Comparison of ENCODE assay signal across 8 mouse cellular contexts in the genomic region with DNA sequence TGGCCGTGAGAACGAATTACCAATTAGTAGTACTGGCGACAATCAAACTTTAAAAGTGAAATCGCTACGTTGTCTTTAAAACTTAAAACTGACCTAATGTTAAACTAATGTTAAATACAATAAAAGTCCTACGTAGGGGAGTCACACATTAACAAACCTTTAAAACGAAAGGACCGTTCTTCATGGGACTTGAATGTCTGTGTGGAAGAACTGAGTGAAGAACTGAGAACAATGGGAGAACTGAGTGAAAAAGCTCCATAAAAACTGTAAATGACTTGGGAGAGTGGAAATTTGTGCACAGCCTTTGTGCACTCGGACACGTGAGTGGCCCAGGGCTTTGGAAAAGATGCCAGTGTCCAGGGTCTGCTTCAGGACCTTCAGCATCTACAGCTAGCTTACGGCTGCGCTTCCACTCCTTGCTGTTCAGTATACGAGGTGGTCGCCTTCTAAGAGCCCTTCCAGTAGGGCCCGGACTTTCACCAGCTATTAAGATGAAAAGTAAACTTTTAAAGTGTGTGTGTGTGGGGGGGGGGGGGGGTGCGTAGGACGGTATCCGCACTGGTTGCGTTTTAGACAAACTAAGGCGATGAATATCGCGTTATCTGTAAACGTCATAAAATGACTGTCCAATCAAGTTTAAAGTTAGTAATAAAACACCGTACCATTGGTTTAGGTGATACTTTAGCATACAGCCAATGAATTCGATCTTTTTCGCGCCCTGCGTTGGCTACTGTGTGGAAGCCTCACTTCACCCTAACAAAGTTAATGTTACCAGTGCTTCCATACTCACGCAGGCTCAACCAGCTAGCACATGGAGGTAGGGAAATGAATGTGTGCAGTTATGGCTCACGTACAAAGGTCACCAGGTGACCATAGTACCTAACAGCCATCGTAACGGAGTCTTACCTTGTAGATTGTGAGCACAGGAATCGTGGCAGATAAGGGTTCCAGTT. TPM values are rescaled to one million over a fixed set of nuclear protein-coding genes. Genes with fewer than 3 reads are reported as not detected.
DNase-seq lines count a peak whose midpoint lies in the region; ATAC-seq and TF ChIP-seq lines count a peak whose summit lies in the region.

No protein-coding gene starts in this region.

- peak overlapping the region; percentile 74 for H3K9ac ChIP-seq in hindbrain, embryonic 12.5 days
- H3K9ac ChIP-seq in lung, postnatal 0 days (replicated peaks; ENCODE audit: low read depth), result peak overlapping the region; percentile 63

- no peaks in the 10 kb centered on the region for H3K9me3 ChIP-seq in hindbrain, embryonic 12.5 days (replicated peaks)
- H3K9me3 ChIP-seq in lung, postnatal 0 days (ENCODE audit: low read length), result no peaks in the 10 kb centered on the region

- no peak for TF ChIP-seq CTCF in lung, postnatal 0 days (IDR thresholded peaks at IDR 0.05)

- 5% methylated on average over 33 of the region's 33 CpGs for WGBS in hindbrain, embryonic 12.5 days
- WGBS in lung, postnatal 0 days, result 2% methylated on average over 33 of the region's 33 CpGs

- peak overlapping the region; percentile 88 for H3K4me2 ChIP-seq in hindbrain, embryonic 12.5 days (replicated peaks)
- peak overlapping the region; percentile 95 for H3K4me2 ChIP-seq in lung, postnatal 0 days (replicated peaks; ENCODE audit: low read depth, low read length)

- peak overlapping the region; percentile 90 for H3K27ac ChIP-seq in hindbrain, embryonic 12.5 days
- peak overlapping the region; percentile 86 for H3K27ac ChIP-seq in lung, postnatal 0 days (ENCODE audit: low read length)

- no peaks in the 10 kb centered on the region for H3K36me3 ChIP-seq in hindbrain, embryonic 12.5 days
- no peaks in the 10 kb centered on the region for H3K36me3 ChIP-seq in lung, postnatal 0 days (ENCODE audit: insufficient read depth, low read length)

- peak overlapping the region; percentile 41 for H3K4me3 ChIP-seq in hindbrain, embryonic 12.5 days
- peak overlapping the region; percentile 52 for H3K4me3 ChIP-seq in lung, postnatal 0 days (ENCODE audit: low read depth, low read length)

- H3K4me1 ChIP-seq in hindbrain, embryonic 12.5 days, result peaks cover 19% of the 10 kb centered on the region
- H3K4me1 ChIP-seq in lung, postnatal 0 days (ENCODE audit: insufficient read depth, low read depth, low read length), result peaks cover 10% of the 10 kb centered on the region; the same call in 1 of the 2 replicates

- ATAC-seq in hindbrain, embryonic 12.5 days (ENCODE audit: low FRiP score), result peak; percentile 90
- peak; percentile 90 for ATAC-seq in lung, postnatal 0 days

- peak; percentile 56 for TF ChIP-seq EP300 in lung, postnatal 0 days (IDR thresholded peaks at IDR 0.05)

- DNase-seq in Muller cell, postnatal 12 days (ENCODE audit: inconsistent ontology term), result peak; percentile 78
- DNase-seq in cerebellum, adult 9-11 months, result peak; percentile 77
- DNase-seq in frontal cortex, adult 2 months (ENCODE audit: extremely low spot score in 1 of 2, low spot score in 1 of 2), result peak; percentile 78 to 89
- DNase-seq in layer of hippocampus, postnatal 10 days (ENCODE audit: low spot score in 2 of 2), result peak; percentile 49 to 63
- peak; percentile 98 for DNase-seq in lung, postnatal 0 days (ENCODE audit: low spot score)
- DNase-seq in ovary, postnatal 10 days (ENCODE audit: low spot score), result peak; percentile 28
- peak; percentile 74 for DNase-seq in thymus, postnatal 10 days (ENCODE audit: low spot score in 2 of 2)

- H3K27me3 ChIP-seq in hindbrain, embryonic 12.5 days, result no peaks in the 10 kb centered on the region
- H3K27me3 ChIP-seq in lung, postnatal 0 days (replicated peaks; ENCODE audit: insufficient read depth, low read length), result no peaks in the 10 kb centered on the region

RNA-seq across cellular contexts. Expression of a gene that starts 1.3 kb away (rescaled TPM):
- polyA plus RNA-seq in frontal cortex, adult 2 months (2012; rRNA removed), result 0.18 and 0.71 TPM in 2 replicates
- 23.2 and 23.6 TPM in 2 replicates for polyA plus RNA-seq in hindbrain, embryonic 12.5 days (2016; fragmentation: Nextera tagmentation; extraction: Ambion mirVana)
- 10 to 100 TPM; 33.1 to 44.1 TPM for total RNA-seq in layer of hippocampus, postnatal 10 days (2021)
- polyA plus RNA-seq in lung, postnatal 0 days (2015; fragmentation: Nextera tagmentation; extraction: Ambion mirVana), result 1.4 and 2.4 TPM in 2 replicates

RNA-seq across cellular contexts. Expression of a gene that starts 4.1 kb away (rescaled TPM):
- polyA plus RNA-seq in frontal cortex, adult 2 months (2012; rRNA removed), result 3.1 and 4.5 TPM in 2 replicates
- polyA plus RNA-seq in hindbrain, embryonic 12.5 days (2016; fragmentation: Nextera tagmentation; extraction: Ambion mirVana), result 87.0 and 110 TPM in 2 replicates
- 100 to 1,000 TPM in 1 of 2 experiments, 10 to 100 TPM in 1; 85.1 to 110 TPM for total RNA-seq in layer of hippocampus, postnatal 10 days (2021)
- polyA plus RNA-seq in lung, postnatal 0 days (2015; fragmentation: Nextera tagmentation; extraction: Ambion mirVana), result 14.5 and 16.9 TPM in 2 replicates

RNA-seq across cellular contexts. Expression of a gene that starts 7.9 kb away (rescaled TPM):
- not detected in 2 replicates for polyA plus RNA-seq in frontal cortex, adult 2 months (2012; rRNA removed)
- 5.2 TPM in 1 of 2 replicates, not detected in the other for polyA plus RNA-seq in hindbrain, embryonic 12.5 days (2016; fragmentation: Nextera tagmentation; extraction: Ambion mirVana)
- 10 to 100 TPM; 11.0 to 16.4 TPM for total RNA-seq in layer of hippocampus, postnatal 10 days (2021)
- polyA plus RNA-seq in lung, postnatal 0 days (2015; fragmentation: Nextera tagmentation; extraction: Ambion mirVana), result 1.3 TPM in 1 of 2 replicates, not detected in the other

RNA-seq across cellular contexts. Expression of a gene that starts 8.2 kb away (rescaled TPM):
- 0.32 and 0.57 TPM in 2 replicates for polyA plus RNA-seq in frontal cortex, adult 2 months (2012; rRNA removed)
- 1.9 and 2.4 TPM in 2 replicates for polyA plus RNA-seq in hindbrain, embryonic 12.5 days (2016; fragmentation: Nextera tagmentation; extraction: Ambion mirVana)
- total RNA-seq in layer of hippocampus, postnatal 10 days (2021), result 10 to 100 TPM; 22.4 to 23.5 TPM
- polyA plus RNA-seq in lung, postnatal 0 days (2015; fragmentation: Nextera tagmentation; extraction: Ambion mirVana), result 0.61 and 0.95 TPM in 2 replicates

RNA-seq across cellular contexts. Expression of a gene that starts 25.2 kb away (rescaled TPM):
- polyA plus RNA-seq in frontal cortex, adult 2 months (2012; rRNA removed), result 0.82 and 1.9 TPM in 2 replicates
- polyA plus RNA-seq in hindbrain, embryonic 12.5 days (2016; fragmentation: Nextera tagmentation; extraction: Ambion mirVana), result 2.2 and 2.8 TPM in 2 replicates
- 10 to 100 TPM; 26.0 to 38.7 TPM for total RNA-seq in layer of hippocampus, postnatal 10 days (2021)
- polyA plus RNA-seq in lung, postnatal 0 days (2015; fragmentation: Nextera tagmentation; extraction: Ambion mirVana), result 1.1 and 1.3 TPM in 2 replicates

Comparison
In these comparisons a context has a peak if more than half of its experiments do, and no peak if none do; other contexts are left out.
1. Peak in every context shown above with its lines: DNase-seq, ATAC-seq, H3K4me3 ChIP-seq and H3K27ac ChIP-seq.
2. DNase-seq: peak in every context shown above with its lines; median percentile 98 in lung, postnatal 0 days; 84 in frontal cortex, adult 2 months; 78 in Muller cell, postnatal 12 days; 77 in cerebellum, adult 9-11 months; 74 in thymus, postnatal 10 days; 56 in layer of hippocampus, postnatal 10 days; 28 in ovary, postnatal 10 days.